Mouse (Mus musculus): ENCODE measurements around the gene Pard3b.
A peak's percentile ranks its signal among the peaks of the same experiment; 100 is the strongest.

Gene Pard3b

GRCm38 (mm10) chr1:62244191-62244984, 605.8 kb downstream of the Pard3b start:
- DNase-seq (ENCODE audit: low spot score in 2 of 2), result peak in 1 of 2 experiments; percentile 15

DNA sequence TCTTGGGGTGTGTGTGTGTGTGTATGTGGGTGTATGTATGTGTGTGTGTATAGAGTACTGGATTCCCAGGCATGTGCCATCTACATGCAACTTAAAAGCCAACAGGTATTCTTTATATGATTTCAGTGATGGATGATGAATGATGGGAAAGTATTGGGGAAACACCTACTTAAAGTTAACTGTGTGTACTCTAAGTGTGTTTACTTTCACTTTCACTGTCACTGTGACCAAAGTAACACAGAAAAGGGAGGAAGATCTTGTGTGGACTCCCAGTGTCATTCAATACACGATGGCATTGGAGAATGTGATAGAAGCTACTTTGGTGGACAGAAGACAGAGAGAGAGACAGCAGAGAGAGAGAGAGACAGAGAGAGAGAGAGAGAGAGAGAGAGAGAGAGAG, 613.8 kb downstream of the Pard3b start:
- no peak for DNase-seq (ENCODE audit: low spot score in 2 of 2)

DNA sequence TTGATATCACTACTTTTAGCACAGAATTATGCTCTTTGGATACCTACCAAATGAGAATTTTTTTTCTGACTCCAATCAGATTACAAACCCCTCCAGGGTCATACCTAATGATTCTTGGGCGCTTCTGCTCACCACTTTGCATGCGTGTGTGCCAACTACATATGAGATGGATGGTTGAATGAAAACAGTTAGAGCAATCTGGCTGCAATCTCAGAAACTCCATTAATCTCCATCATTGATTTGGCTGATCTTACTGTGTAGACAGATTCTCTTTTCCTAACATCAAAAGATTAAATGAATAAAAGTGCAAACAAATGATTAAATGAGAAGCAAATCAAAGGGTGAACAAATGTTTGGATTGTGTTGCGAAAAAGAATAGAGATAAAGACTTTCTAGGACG, 615.7 kb downstream of the Pard3b start:
- DNase-seq (ENCODE audit: low spot score in 2 of 2), result no peak

- no peak for DNase-seq (ENCODE audit: low spot score in 2 of 2)
Measured at GRCm38 (mm10) chr1:62254888-62255287, 616.3 kb downstream of the Pard3b start.

GRCm38 (mm10) chr1:62276466-62276865, 637.8 kb downstream of the Pard3b start:
- no peak for DNase-seq (ENCODE audit: low spot score in 2 of 2)

DNA sequence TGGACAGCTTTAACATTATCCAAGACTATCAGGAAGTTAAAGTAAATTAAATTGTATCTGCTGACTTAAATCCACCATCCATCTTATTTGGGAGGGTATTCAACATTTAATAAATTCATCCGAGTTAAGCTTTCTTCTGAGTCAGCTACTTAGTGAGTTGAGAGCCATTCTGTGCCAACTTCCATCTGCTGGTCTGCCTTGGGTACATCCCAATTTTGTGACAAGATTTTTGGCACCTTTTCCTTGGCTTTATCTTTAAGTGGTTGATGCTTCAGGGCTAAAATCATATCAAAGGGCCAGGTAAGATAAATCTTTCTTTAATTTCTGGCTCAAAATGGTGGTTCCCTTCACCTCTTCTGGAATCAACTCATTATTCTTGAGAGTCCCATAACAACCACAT, 640.0 kb downstream of the Pard3b start:
- DNase-seq (ENCODE audit: low spot score in 2 of 2), result no peak

DNA sequence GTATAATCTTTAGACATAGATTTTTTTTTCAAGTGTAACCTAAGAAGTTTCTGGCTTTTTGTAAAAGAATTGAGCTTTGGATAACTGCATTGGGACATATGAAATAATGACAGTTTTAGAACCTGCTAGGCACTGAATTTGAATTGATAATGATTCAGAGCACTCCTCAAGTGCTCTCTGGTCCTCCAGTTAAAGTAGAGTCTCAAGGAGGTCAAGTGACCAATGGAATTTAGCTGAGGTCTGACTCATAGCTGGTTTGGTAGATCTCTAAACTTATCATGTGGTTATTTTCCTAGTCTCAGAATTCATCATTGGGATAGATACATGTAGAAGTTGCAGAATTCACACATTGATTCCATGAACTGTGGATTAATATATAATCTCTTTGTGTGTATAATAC, 642.0 kb downstream of the Pard3b start:
- no peak for DNase-seq (ENCODE audit: low spot score in 2 of 2)

- no peak for DNase-seq (ENCODE audit: low spot score in 2 of 2)
Measured at GRCm38 (mm10) chr1:62282835-62283234, 644.2 kb downstream of the Pard3b start.

DNA sequence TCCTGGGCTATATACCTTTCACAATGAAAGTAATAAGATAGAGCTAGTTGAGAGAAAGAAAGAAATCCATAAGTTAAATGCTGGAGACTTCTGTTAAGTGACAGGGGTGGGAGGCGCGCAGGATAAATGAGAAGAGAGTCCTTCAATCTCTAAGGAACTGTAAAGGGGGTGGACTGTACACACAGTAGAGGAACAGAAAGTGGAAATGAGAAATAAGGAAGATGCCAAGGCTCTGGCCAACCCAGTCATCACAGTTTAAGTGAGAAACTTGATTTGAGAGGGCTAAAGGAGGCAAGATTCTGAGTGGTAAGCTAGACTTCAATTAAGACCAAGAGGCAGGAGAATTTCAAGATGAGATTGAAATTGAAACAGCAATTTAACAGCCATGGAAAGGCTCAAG, 645.0 kb downstream of the Pard3b start:
- no peak for DNase-seq (ENCODE audit: low spot score in 2 of 2)

- DNase-seq (ENCODE audit: low spot score in 2 of 2), result no peak
Measured at GRCm38 (mm10) chr1:62309376-62309775, 670.8 kb downstream of the Pard3b start.

DNA sequence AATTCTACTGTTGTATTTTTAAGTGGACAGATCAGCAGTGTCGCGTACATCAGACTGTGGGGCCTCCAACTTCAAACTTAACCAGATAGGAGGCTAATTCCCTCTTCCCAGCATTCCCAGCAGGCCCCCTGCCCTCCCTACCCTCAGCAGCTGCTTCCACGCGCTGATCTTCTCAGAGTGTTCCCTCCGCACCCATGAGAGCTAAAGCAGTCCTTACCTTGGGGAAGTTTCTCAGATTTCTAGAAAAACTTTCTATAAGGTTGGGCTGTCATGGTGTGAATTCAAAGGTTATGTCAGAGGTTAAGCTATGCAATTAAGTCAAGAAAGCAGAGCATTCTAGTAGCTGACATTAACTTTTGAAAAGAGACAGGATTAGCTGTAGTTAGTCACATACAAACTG, 686.6 kb downstream of the Pard3b start:
- DNase-seq (ENCODE audit: low spot score in 2 of 2), result no peak

DNA sequence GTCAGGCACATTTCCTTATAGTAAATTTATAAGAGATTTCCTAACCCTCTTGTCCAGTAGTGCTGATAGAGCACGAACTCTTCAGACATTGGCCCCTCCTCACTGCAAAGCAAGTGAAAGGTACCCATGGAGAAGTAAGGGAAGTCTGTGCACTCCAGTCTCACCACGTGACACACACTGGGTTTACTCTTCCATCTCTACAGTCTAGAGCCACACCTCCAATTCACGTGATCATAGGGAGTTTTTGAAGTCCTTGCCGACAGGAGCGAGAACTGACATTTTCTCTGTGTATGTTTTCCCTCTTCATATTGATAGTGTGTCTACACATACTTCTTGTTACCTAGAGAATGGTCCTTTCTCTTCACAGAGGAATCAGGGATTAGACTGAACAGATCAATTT, 689.1 kb downstream of the Pard3b start:
- DNase-seq (ENCODE audit: low spot score in 2 of 2), result no peak

- no peak for DNase-seq (ENCODE audit: low spot score in 2 of 2)
Measured at GRCm38 (mm10) chr1:62328808-62329207, 690.2 kb downstream of the Pard3b start.

DNA sequence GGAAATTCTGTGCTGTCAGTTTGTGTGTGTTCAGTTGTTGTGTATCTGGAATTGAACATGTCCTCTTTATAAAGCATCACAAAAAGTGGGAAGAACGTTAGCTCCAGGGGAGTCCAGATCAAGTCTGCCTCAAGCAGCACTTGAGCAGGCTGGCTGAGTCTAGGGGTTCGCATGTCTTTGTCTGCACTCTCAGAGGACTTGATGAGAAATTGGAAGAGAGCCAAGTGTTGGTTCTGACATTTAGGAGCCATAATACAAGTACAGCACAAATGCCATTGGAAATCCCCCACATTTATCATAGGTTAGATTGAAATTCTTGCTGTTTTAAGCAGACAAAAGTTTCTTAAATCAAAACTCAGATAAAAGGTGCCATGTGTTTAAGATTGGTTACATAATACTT, 694.4 kb downstream of the Pard3b start:
- DNase-seq (ENCODE audit: low spot score in 2 of 2), result no peak

- DNase-seq (ENCODE audit: low spot score in 2 of 2), result no peak
Measured at GRCm38 (mm10) chr1:62334196-62334595, 695.6 kb downstream of the Pard3b start.

DNA sequence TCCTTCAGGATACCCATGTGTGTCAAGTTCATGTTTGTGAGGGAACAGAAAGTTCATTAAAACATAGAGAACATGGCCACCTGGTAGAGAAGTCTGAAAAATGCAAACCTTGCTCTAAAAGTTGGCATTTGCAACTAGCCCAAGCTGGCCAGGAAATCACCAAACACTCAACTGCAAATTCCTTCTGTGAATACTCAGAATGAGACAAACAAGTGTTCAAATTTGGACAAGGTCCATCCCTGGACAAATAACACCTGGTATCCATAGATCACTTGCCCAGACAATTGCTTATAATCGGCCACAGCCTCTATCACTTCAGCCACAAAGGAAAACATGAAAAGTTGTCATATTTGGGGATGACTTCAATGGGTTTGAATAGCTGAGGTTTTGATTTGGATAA, 701.6 kb downstream of the Pard3b start:
- no peak for DNase-seq (ENCODE audit: low spot score in 2 of 2)

DNA sequence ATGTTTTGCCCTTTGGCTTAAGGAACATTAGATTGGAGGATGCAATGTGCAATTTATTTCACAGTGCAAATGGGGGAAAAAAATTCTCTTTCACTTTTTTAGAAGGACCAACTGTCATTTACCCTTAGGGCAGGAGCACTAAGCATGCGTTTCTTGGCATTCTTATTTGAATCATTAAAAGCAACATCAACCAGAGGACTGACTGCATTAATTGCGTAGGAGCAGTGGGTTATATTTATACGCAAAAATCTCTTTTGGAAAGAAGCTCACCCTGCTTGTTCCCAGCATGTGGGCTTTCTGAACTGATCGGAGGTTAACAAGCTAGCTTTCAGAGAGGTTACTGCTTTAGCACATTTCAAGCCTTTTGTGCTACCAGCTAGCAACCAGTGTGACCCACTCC, 705.7 kb downstream of the Pard3b start:
- no peak for DNase-seq (ENCODE audit: low spot score in 2 of 2)

GRCm38 (mm10) chr1:62348371-62348770, 709.7 kb downstream of the Pard3b start:
- DNase-seq (ENCODE audit: low spot score in 2 of 2), result no peak

DNA sequence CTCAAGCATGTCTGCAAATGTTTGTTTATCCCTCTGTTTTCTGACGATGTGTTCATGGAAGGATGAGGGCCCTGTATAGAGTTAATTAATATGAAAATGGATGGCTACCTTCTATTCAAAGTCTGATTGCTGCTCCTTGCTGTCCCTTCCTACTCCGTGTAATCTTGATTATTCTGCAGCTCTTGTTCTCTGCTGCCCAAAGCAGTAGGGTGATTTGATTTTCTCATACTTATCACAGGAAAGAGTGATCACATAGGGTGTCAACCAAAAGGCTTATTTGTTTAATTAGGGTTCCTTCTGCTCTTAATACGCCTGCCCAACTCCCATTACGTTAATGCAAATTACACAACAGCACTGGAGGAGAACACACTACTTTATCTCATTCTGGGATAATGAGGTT, 716.9 kb downstream of the Pard3b start:
- DNase-seq (ENCODE audit: low spot score in 2 of 2), result no peak

DNA sequence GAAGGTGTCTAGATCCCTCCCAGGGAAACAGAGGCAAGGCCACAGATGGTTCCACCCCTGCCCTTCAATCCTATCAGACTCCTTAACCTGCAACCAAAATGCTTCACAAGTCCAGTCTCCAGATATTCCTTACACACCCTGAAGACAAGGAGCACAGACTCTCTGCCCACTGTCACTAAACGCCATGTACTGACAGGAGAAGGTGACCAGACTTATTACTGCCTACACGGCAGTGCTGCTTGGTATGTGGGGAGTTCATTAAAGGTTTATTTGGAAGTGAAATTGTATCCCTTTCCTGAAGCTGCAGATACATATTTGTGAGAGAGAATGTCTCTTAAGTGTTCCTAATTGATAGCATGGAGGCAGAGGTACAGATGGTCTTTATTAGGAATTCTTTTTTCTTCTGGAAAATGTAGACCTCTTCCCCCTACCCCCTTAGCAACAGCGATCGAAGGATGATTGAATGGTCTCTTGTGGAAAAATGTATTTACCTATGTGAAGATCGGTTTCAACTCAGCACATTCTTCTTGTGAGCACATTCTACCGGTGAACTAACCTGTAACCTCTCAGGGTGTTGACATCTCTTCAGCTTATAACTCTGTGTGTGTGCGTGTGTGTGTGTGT, 735.9 kb downstream of the Pard3b start:
- no peak for DNase-seq (ENCODE audit: low spot score in 2 of 2)

DNA sequence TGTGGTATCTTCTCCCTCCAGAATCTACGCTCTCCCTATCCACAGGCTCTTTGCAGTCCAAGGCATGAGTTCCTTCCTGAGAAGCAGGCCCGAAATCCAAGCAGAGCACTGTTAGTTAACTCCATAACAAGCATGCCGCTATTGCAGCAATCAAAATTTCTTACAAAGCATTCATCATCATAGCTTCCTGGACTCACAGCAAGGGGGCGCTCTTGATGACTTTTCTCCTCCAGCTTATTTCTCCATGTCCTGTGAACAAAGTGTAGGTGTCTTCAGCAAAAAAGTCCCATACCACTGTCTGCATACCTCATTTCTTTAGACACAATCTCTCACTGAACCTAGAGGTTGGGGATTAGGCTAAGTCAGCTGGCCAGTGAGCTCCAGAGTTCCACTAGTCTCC, 739.7 kb downstream of the Pard3b start:
- no peak for DNase-seq (ENCODE audit: low spot score in 2 of 2)

- DNase-seq (ENCODE audit: low spot score in 2 of 2), result no peak
Measured at GRCm38 (mm10) chr1:62382807-62383514, 744.3 kb downstream of the Pard3b start.

GRCm38 (mm10) chr1:62384241-62384640, 745.6 kb downstream of the Pard3b start:
- DNase-seq (ENCODE audit: low spot score in 2 of 2), result no peak
